Mouse (Mus musculus) limb, embryonic 11.5 days (tissue): ENCODE measurements around the gene Trim5. TPM values are rescaled to one million over a fixed set of nuclear protein-coding genes. Genes with fewer than 3 reads are reported as not detected.
"Not testable (repeated sequence)": the region's sequence is repeated elsewhere in the genome, so short reads cannot be mapped to it uniquely, and the experiment has no call there.

Source experiments
- ATAC-seq: fragments of 200-750 bp; cut with Nextera tagmentation; 2 replicates; pipeline ENCODE4 v1.8.0; 2017; ENCODE audit warnings: low read depth; ENCODE audit not compliant: insufficient number of reproducible peaks, low FRiP score, low TSS enrichment
- DNase-seq: peaks from one replicate; pipeline ENCODE4 v3.0.0-alpha.2; 2015; ENCODE audit warnings: low spot score
- H3K27ac ChIP-seq: fragments of 300-500 bp; sonication (generic); replicated peaks from 2 replicates; pipeline ENCODE4 v1.5.1; 2014; ENCODE audit warnings: low read depth, mild to moderate bottlenecking, low read length
- H3K27me3 ChIP-seq: fragments of 300-500 bp; sonication (generic); 2 replicates; pipeline ENCODE4 v1.6.1; 2014; ENCODE audit warnings: mild to moderate bottlenecking, low read length, mixed read lengths; ENCODE audit not compliant: control insufficient read depth, insufficient read depth
- H3K36me3 ChIP-seq: fragments of 300-500 bp; sonication (generic); 2 replicates; pipeline ENCODE4 v1.6.1; 2014; ENCODE audit warnings: mild to moderate bottlenecking, low read length, moderate library complexity, mixed read lengths; ENCODE audit not compliant: control insufficient read depth, insufficient read depth
- H3K4me1 ChIP-seq: fragments of 300-500 bp; sonication (generic); 2 replicates; pipeline ENCODE4 v1.6.1; 2014; ENCODE audit warnings: low read length, mixed read lengths; ENCODE audit not compliant: control insufficient read depth, insufficient read depth
- H3K4me2 ChIP-seq: fragments of 300-500 bp; sonication (generic); 2 replicates; pipeline ENCODE4 v1.6.1; 2014; ENCODE audit warnings: low read depth, mild to moderate bottlenecking, moderate library complexity; ENCODE audit not compliant: severe bottlenecking
- H3K4me3 ChIP-seq: fragments of 300-500 bp; sonication (generic); 2 replicates; pipeline ENCODE4 v1.5.1; 2014; ENCODE audit warnings: low read depth, low read length
- H3K9ac ChIP-seq: fragments of 300-500 bp; sonication (generic); 2 replicates; pipeline ENCODE4 v1.6.1; 2014; ENCODE audit warnings: mild to moderate bottlenecking, low read length
- H3K9me3 ChIP-seq: fragments of 300-500 bp; sonication (generic); 2 replicates; pipeline ENCODE4 v1.6.1; 2016; ENCODE audit warnings: low read length; ENCODE audit not compliant: control insufficient read depth
- WGBS: fragments of 180-500 bp; shearing (Covaris S2); extraction: QIAGEN DNeasy Blood & Tissue Kit; methylation state at CpG from one replicate; pipeline ENCODE4 v1.1.7; 2014; 5-methylcytosine and 5-hydroxymethylcytosine counted together
- polyA plus RNA-seq: library from polyadenylated mRNA; unstranded; fragments of >200 nt; fragmentation: Nextera tagmentation; extraction: Ambion mirVana; gene quantifications from 2 replicates; pipeline ENCODE4 v1.2.1, GENCODE M21; 2014

Trim5 gene
- polyA plus RNA-seq, result 0.08 and 0.13 TPM in 2 replicates

GRCm38 (mm10) chr7:104287576-104288443 is at the start of gene Trim5:
Trim5 (minus strand) TSS chr7:104288094.
- not testable (repeated sequence) for DNase-seq, H3K36me3 ChIP-seq, H3K9ac ChIP-seq, H3K27ac ChIP-seq, H3K9me3 ChIP-seq, H3K4me2 ChIP-seq, H3K4me1 ChIP-seq, H3K4me3 ChIP-seq, H3K27me3 ChIP-seq
- 44% methylated on average over 14 of the region's 14 CpGs for WGBS
- 0 out of 2 replicates have a peak, but pooled peaks have one; percentile 57 for ATAC-seq

- not testable (repeated sequence) for ATAC-seq, H3K9ac ChIP-seq, H3K27me3 ChIP-seq, H3K9me3 ChIP-seq, H3K4me1 ChIP-seq, H3K27ac ChIP-seq, H3K4me3 ChIP-seq, H3K36me3 ChIP-seq, DNase-seq, H3K4me2 ChIP-seq
- WGBS, result 85% methylated on average over 3 of the region's 3 CpGs
Observed at GRCm38 (mm10) chr7:104335547-104335946, 47.7 kb upstream of the Trim5 start.

GRCm38 (mm10) chr7:104329171-104329570 is 41.3 kb upstream of the Trim5 start, which contains the start of gene Trim34b:
Trim34b (plus strand) TSS chr7:104329471.
- ATAC-seq, H3K27ac ChIP-seq, H3K4me2 ChIP-seq, H3K4me3 ChIP-seq, DNase-seq, H3K9me3 ChIP-seq, H3K27me3 ChIP-seq, H3K36me3 ChIP-seq, H3K4me1 ChIP-seq, H3K9ac ChIP-seq: not testable (repeated sequence)
- 89% methylated on average over 2 of the region's 2 CpGs for WGBS

- no peaks in the 10 kb centered on the region for H3K36me3 ChIP-seq
- no peak for DNase-seq
Observed at GRCm38 (mm10) chr7:104322028-104322427, 34.1 kb upstream of the Trim5 start.

GRCm38 (mm10) chr7:104315369-104316080 is 27.6 kb upstream of the Trim5 start, which contains the start of gene Trim12a:
Trim12a (minus strand) TSS chr7:104315466.
- 25% methylated on average over 4 of the region's 4 CpGs for WGBS
- Histone ChIP-seq H3K4me2 (peak within 1 kb of the TSS; percentile 31), H3K4me3 (peak within 1 kb of the TSS; percentile 25)
- peak; percentile 84 for ATAC-seq
- not testable (repeated sequence) for H3K9me3 ChIP-seq, H3K27me3 ChIP-seq, H3K36me3 ChIP-seq, H3K4me1 ChIP-seq, H3K27ac ChIP-seq, DNase-seq, H3K9ac ChIP-seq

More at GRCm38 (mm10) chr7:104322028-104322427, 34.1 kb upstream of the Trim5 start:
- Histone ChIP-seq H3K9me3 (no peaks in the 10 kb centered on the region), H3K27me3 (no peaks in the 10 kb centered on the region), H3K4me1 (no peaks in the 10 kb centered on the region), H3K4me3 (no peak overlapping the region), H3K9ac (no peak overlapping the region), H3K4me2 (no peak overlapping the region), H3K27ac (no peak overlapping the region)
- ATAC-seq, result no peak
- WGBS, result 82% methylated on average over 9 of the region's 9 CpGs

- DNase-seq (peak; percentile 31), ATAC-seq (no peak)
- Histone ChIP-seq H3K9ac (no peak overlapping the region), H3K4me3 (peak overlapping the region; percentile 25), H3K27ac (no peak overlapping the region), H3K9me3 (no peaks in the 10 kb centered on the region), H3K4me2 (peak overlapping the region; percentile 31), H3K27me3 (no peaks in the 10 kb centered on the region), H3K36me3 (no peaks in the 10 kb centered on the region), H3K4me1 (no peaks in the 10 kb centered on the region)
- 12% methylated on average over 15 of the region's 15 CpGs for WGBS
Observed at GRCm38 (mm10) chr7:104314796-104315353, 27.0 kb upstream of the Trim5 start.

- no peaks in the 10 kb centered on the region for H3K4me1 ChIP-seq
- no peak overlapping the region for H3K4me2 ChIP-seq
- no peak overlapping the region for H3K9ac ChIP-seq
- WGBS, result 81% methylated on average over 5 of the region's 5 CpGs
- no peak overlapping the region for H3K27ac ChIP-seq
- no peaks in the 10 kb centered on the region for H3K27me3 ChIP-seq
- H3K4me3 ChIP-seq, result no peak overlapping the region
- no peaks in the 10 kb centered on the region for H3K36me3 ChIP-seq
- H3K9me3 ChIP-seq, result no peaks in the 10 kb centered on the region
- ATAC-seq, result no peak
- DNase-seq, result no peak
Observed at GRCm38 (mm10) chr7:104291638-104292400, 3.9 kb upstream of the Trim5 start.

- no peak overlapping the region for H3K9ac ChIP-seq
- WGBS, result 92% methylated on average over 1 of the region's 1 CpGs
- no peaks in the 10 kb centered on the region for H3K27me3 ChIP-seq
- H3K27ac ChIP-seq, result no peak overlapping the region
- no peak for ATAC-seq
- H3K4me3 ChIP-seq, result no peak overlapping the region
- no peaks in the 10 kb centered on the region for H3K9me3 ChIP-seq
- H3K4me2 ChIP-seq, result no peak overlapping the region
- no peaks in the 10 kb centered on the region for H3K36me3 ChIP-seq
- no peaks in the 10 kb centered on the region for H3K4me1 ChIP-seq
- no peak for DNase-seq
Observed at GRCm38 (mm10) chr7:104290641-104291040, 2.7 kb upstream of the Trim5 start.
